Mouse (Mus musculus) forebrain, embryonic 12.5 days (tissue): ENCODE measurements around the gene Pradc1. TPM values are rescaled to one million over a fixed set of nuclear protein-coding genes. Genes with fewer than 3 reads are reported as not detected.

ENCODE experiments used
- ATAC-seq: fragments of 200-750 bp; cut with Nextera tagmentation; 2 replicates; pipeline ENCODE4 v1.8.0; 2017; ENCODE audit warnings: moderate TSS enrichment; ENCODE audit not compliant: low FRiP score
- H3K27ac ChIP-seq: fragments of 300-500 bp; sonication (generic); 2 replicates; pipeline ENCODE4 v1.5.1; 2016; ENCODE audit warnings: mild to moderate bottlenecking
- H3K27me3 ChIP-seq: fragments of 300-500 bp; sonication (generic); 2 replicates; pipeline ENCODE4 v1.6.1; 2016; ENCODE audit warnings: mild to moderate bottlenecking
- H3K36me3 ChIP-seq: fragments of 300-500 bp; sonication (generic); replicated peaks from 2 replicates; pipeline ENCODE4 v1.6.1; 2016; ENCODE audit warnings: mild to moderate bottlenecking
- H3K4me1 ChIP-seq: fragments of 300-500 bp; sonication (generic); 2 replicates; pipeline ENCODE4 v1.6.1; 2016
- H3K4me2 ChIP-seq: fragments of 300-500 bp; sonication (generic); 2 replicates; pipeline ENCODE4 v1.6.1; 2016; ENCODE audit warnings: mild to moderate bottlenecking, moderate library complexity
- H3K4me3 ChIP-seq: fragments of 300-500 bp; sonication (generic); replicated peaks from 2 replicates; pipeline ENCODE4 v1.5.1; 2016; ENCODE audit warnings: mild to moderate bottlenecking
- H3K9ac ChIP-seq: fragments of 300-500 bp; sonication (generic); 2 replicates; pipeline ENCODE4 v1.6.1; 2016; ENCODE audit warnings: mild to moderate bottlenecking
- H3K9me3 ChIP-seq: fragments of 300-500 bp; sonication (generic); 2 replicates; pipeline ENCODE4 v1.6.1; 2016
- WGBS: fragments of 180-500 bp; shearing (Covaris S2); methylation state at CpG from one replicate; pipeline ENCODE4 v1.1.7; 2016; 5-methylcytosine and 5-hydroxymethylcytosine counted together
- polyA plus RNA-seq: library from polyadenylated mRNA; unstranded; fragments of >200 nt; fragmentation: Nextera tagmentation; extraction: Ambion mirVana; gene quantifications from 2 replicates; pipeline ENCODE4 v1.2.1, GENCODE M21; 2016

The Pradc1 gene
- polyA plus RNA-seq, 1 experiment from 2014 or later, result 33.0 TPM

GRCm38 (mm10) chr6:85447351-85447750, 4.4 kb downstream of the Pradc1 start:
- no peak overlapping the region for H3K4me3 ChIP-seq
- 90% methylated on average over 6 of the region's 6 CpGs for WGBS
- ATAC-seq, result no peak
- H3K9ac ChIP-seq, result no peak overlapping the region
- no peak overlapping the region for H3K27ac ChIP-seq
- peaks cover 42% of the 10 kb centered on the region for H3K36me3 ChIP-seq
- H3K9me3 ChIP-seq, result no peaks in the 10 kb centered on the region
- H3K4me1 ChIP-seq, result peaks cover 7% of the 10 kb centered on the region
- H3K27me3 ChIP-seq, result no peaks in the 10 kb centered on the region
- no peak overlapping the region for H3K4me2 ChIP-seq

DNA sequence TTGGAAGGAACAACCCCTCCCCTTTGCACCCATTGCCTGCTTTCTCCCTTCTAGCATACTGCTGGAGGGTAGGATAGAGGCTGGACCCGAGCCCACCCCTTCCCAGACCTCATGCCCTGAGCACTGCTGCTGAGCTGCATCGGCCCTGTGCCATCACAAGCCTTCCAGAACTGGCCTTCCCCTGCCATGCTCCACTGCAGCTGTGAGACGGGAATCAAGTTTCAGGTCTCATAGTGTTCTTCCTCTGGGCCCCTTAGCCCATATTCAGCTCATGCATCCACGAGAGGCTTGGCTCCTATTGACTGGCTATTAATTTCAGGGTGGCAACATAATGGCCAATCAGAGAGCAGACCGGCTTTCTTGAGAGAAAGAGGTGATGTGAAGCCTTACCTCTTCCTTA, 6.5 kb downstream of the Pradc1 start:
- no peak for ATAC-seq
- no peak overlapping the region for H3K9ac ChIP-seq
- 0 out of 2 replicates have a peak, but pooled peaks cover 1% of the 10 kb centered on the region for H3K4me1 ChIP-seq
- no peak overlapping the region for H3K27ac ChIP-seq
- H3K9me3 ChIP-seq, result no peaks in the 10 kb centered on the region
- peaks cover 62% of the 10 kb centered on the region for H3K36me3 ChIP-seq
- no peaks in the 10 kb centered on the region for H3K27me3 ChIP-seq
- no peak overlapping the region for H3K4me3 ChIP-seq
- 82% methylated on average over 5 of the region's 5 CpGs for WGBS
- H3K4me2 ChIP-seq, result no peak overlapping the region

GRCm38 (mm10) chr6:85444266-85444965, 7.4 kb downstream of the Pradc1 start:
- Histone ChIP-seq H3K27ac (no peak overlapping the region), H3K27me3 (no peaks in the 10 kb centered on the region), H3K36me3 (peaks cover 71% of the 10 kb centered on the region), H3K4me2 (no peak overlapping the region), H3K4me3 (no peak overlapping the region), H3K4me1 (no peaks in the 10 kb centered on the region), H3K9ac (no peak overlapping the region), H3K9me3 (no peaks in the 10 kb centered on the region)
- 89% methylated on average over 8 of the region's 8 CpGs for WGBS
- no peak for ATAC-seq

DNA sequence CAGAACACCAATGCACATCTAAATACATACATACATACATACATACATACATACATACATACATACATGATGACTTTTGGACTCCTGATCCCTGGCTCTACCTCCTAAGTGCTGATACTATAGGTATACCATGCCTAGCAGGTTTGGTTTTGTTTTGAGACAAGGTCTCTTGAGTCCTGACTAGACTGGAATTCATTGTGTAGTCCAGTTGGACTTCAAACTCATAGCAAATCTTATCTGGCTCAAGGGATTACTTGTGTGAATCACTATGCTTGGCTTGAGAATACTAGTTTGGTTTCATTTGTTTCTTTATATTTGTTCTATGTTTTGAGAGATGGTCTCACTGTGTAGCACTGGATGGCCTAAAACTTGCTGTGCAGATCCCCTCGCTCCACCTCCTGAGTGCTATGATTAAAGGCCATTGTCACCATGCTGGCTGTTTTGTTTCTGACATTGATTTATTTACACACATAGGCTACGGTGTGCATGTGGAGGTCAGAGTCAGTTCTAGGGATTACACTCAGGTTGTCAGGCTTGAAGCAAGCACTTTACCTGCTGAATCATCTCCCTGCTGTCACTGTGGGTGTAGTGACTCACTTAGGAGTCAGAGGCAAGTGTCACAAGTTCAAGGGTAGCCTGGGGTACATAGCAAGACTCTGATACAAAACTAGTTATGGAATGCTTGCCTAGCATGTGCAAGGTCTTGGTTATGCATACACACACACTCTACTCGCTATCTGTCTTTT, 8.1 kb downstream of the Pradc1 start:
- no peak overlapping the region for H3K27ac ChIP-seq
- no peaks in the 10 kb centered on the region for H3K9me3 ChIP-seq
- WGBS, result 97% methylated on average over 3 of the region's 3 CpGs
- H3K36me3 ChIP-seq, result peaks cover 78% of the 10 kb centered on the region
- no peak overlapping the region for H3K9ac ChIP-seq
- H3K4me3 ChIP-seq, result no peak overlapping the region
- no peak overlapping the region for H3K4me2 ChIP-seq
- ATAC-seq, result no peak
- no peaks in the 10 kb centered on the region for H3K27me3 ChIP-seq
- no peaks in the 10 kb centered on the region for H3K4me1 ChIP-seq

- Histone ChIP-seq H3K4me1 (no peaks in the 10 kb centered on the region), H3K4me2 (no peak overlapping the region), H3K27me3 (no peaks in the 10 kb centered on the region), H3K36me3 (peaks cover 74% of the 10 kb centered on the region), H3K9me3 (no peaks in the 10 kb centered on the region), H3K27ac (no peak overlapping the region), H3K4me3 (no peak overlapping the region), H3K9ac (no peak overlapping the region)
- 94% methylated on average over 4 of the region's 4 CpGs for WGBS
- ATAC-seq, result no peak
Measured at GRCm38 (mm10) chr6:85441142-85441541, 10.6 kb downstream of the Pradc1 start.

GRCm38 (mm10) chr6:85436631-85437030, 15.1 kb downstream of the Pradc1 start:
- Histone ChIP-seq H3K9ac (no peak overlapping the region), H3K4me3 (no peak overlapping the region), H3K27me3 (no peaks in the 10 kb centered on the region), H3K4me2 (no peak overlapping the region), H3K36me3 (peaks cover 36% of the 10 kb centered on the region), H3K27ac (no peak overlapping the region), H3K4me1 (peaks cover 13% of the 10 kb centered on the region), H3K9me3 (no peaks in the 10 kb centered on the region)
- 87% methylated on average over 5 of the region's 6 CpGs for WGBS
- no peak for ATAC-seq

DNA sequence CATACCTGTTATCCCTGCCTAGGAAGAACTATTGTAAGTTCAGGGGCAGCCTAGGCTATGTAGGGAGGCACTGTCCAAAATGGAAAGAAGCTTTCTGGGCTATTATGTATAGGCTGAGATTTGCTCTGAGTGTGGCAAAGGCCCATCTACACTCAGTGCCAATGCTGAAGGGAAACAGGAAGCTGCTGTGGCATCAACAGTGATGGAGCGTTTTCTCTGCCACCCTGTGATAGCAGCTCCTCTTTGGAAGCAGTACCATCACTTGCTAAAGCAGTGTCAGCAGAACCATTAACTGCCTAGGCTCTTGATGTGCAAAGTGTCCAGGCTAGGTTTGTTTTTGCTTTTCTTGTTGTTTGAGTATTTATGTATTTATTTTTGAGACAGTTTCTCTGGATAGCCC, 15.6 kb downstream of the Pradc1 start:
- Histone ChIP-seq H3K9me3 (no peaks in the 10 kb centered on the region), H3K9ac (no peak overlapping the region), H3K27ac (no peak overlapping the region), H3K4me2 (no peak overlapping the region), H3K36me3 (peaks cover 32% of the 10 kb centered on the region), H3K4me3 (no peak overlapping the region), H3K27me3 (no peaks in the 10 kb centered on the region), H3K4me1 (peaks cover 15% of the 10 kb centered on the region)
- WGBS, result 92% methylated on average over 1 of the region's 1 CpGs
- no peak for ATAC-seq

GRCm38 (mm10) chr6:85433865-85434264, 17.9 kb downstream of the Pradc1 start:
- Histone ChIP-seq H3K27ac (no peak overlapping the region), H3K4me2 (no peak overlapping the region), H3K4me1 (peaks cover 15% of the 10 kb centered on the region), H3K9me3 (no peaks in the 10 kb centered on the region), H3K9ac (no peak overlapping the region), H3K4me3 (no peak overlapping the region), H3K27me3 (no peaks in the 10 kb centered on the region), H3K36me3 (peaks cover 8% of the 10 kb centered on the region)
- 83% methylated on average over 5 of the region's 5 CpGs for WGBS
- no peak for ATAC-seq

- no peaks in the 10 kb centered on the region for H3K36me3 ChIP-seq
- H3K9me3 ChIP-seq, result no peaks in the 10 kb centered on the region
- under 1% methylated on average over 39 of the region's 39 CpGs for WGBS
- H3K9ac ChIP-seq, result peak within 1 kb of the TSS; percentile 76
- peaks cover 15% of the 10 kb centered on the region for H3K4me1 ChIP-seq
- H3K27ac ChIP-seq, result no peak within 1 kb of the TSS
- H3K4me2 ChIP-seq, result peak within 1 kb of the TSS; percentile 89
- H3K27me3 ChIP-seq, result peaks cover 9% of the 10 kb centered on the region; the same call in 1 of the 2 replicates
- peak within 1 kb of the TSS; percentile 70 for H3K4me3 ChIP-seq
- ATAC-seq, result peak; percentile 79
Measured at GRCm38 (mm10) chr6:85431842-85432431, 19.8 kb downstream of the Pradc1 start, which contains the start of gene Smyd5. Gene Smyd5, plus strand, starts transcription at chr6:85431989.

GRCm38 (mm10) chr6:85431274-85431841, 20.4 kb downstream of the Pradc1 start:
- H3K27ac ChIP-seq, result no peak overlapping the region
- peaks cover 9% of the 10 kb centered on the region; the same call in 1 of the 2 replicates for H3K27me3 ChIP-seq
- H3K4me3 ChIP-seq, result peak overlapping the region; percentile 70
- peak overlapping the region; percentile 89 for H3K4me2 ChIP-seq
- peak; percentile 68 for ATAC-seq
- H3K9me3 ChIP-seq, result no peaks in the 10 kb centered on the region
- no peaks in the 10 kb centered on the region for H3K36me3 ChIP-seq
- peaks cover 15% of the 10 kb centered on the region for H3K4me1 ChIP-seq
- peak overlapping the region; percentile 76 for H3K9ac ChIP-seq
- 53% methylated on average over 8 of the region's 8 CpGs for WGBS

GRCm38 (mm10) chr6:85423836-85424379, 27.9 kb downstream of the Pradc1 start, which contains the start of gene Noto:
Gene Noto, plus strand, starts transcription at chr6:85423886.
- Histone ChIP-seq H3K27ac (no peak within 1 kb of the TSS), H3K4me1 (peaks cover 4% of the 10 kb centered on the region; the same call in 1 of the 2 replicates), H3K4me3 (no peak within 1 kb of the TSS), H3K4me2 (no peak within 1 kb of the TSS), H3K9me3 (no peaks in the 10 kb centered on the region), H3K36me3 (no peaks in the 10 kb centered on the region), H3K9ac (no peak within 1 kb of the TSS), H3K27me3 (peaks cover 25% of the 10 kb centered on the region)
- WGBS, result 14% methylated on average over 28 of the region's 28 CpGs
- no peak for ATAC-seq

DNA sequence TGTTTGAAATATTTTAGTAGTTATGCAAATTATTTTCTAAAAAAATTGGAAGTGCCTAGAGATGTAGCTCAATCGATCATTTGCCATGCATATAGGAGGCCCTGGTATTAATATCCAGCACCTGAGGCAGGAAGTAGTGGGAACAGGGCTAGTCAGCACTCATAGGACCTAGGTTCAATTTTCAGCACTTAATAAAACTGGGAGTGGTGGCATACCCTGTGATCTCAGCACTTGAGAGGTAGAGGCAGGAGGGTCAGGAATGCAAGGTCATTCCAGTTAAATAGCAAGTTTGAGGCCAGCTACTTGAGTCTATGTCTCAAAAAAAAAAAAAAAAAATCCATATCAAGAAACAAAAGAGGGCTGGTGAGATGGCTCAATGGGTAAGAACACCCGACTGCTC, 32.6 kb downstream of the Pradc1 start:
- H3K27me3 ChIP-seq, result peaks cover 22% of the 10 kb centered on the region
- peaks cover 4% of the 10 kb centered on the region; the same call in 1 of the 2 replicates for H3K4me1 ChIP-seq
- H3K27ac ChIP-seq, result no peak overlapping the region
- no peak overlapping the region for H3K4me2 ChIP-seq
- 97% methylated on average over 2 of the region's 2 CpGs for WGBS
- no peak overlapping the region for H3K9ac ChIP-seq
- H3K4me3 ChIP-seq, result no peak overlapping the region
- H3K9me3 ChIP-seq, result no peaks in the 10 kb centered on the region
- H3K36me3 ChIP-seq, result no peaks in the 10 kb centered on the region
- no peak for ATAC-seq
